Mouse (Mus musculus): ENCODE data around the gene Ttc7.
"Not testable (repeated sequence)": the region's sequence is repeated elsewhere in the genome, so short reads cannot be mapped to it uniquely, and the experiment has no call there.

Gene Ttc7

GRCm38 (mm10) chr17:87286481-87287143, 3.9 kb downstream of the Ttc7 start:
- no peak for DNase-seq (ENCODE audit: low read depth, low spot score)

GRCm38 (mm10) chr17:87287197-87287777, 4.6 kb downstream of the Ttc7 start:
- no peak for DNase-seq (ENCODE audit: low read depth, low spot score)

- DNase-seq (ENCODE audit: low read depth, low spot score) = no peak
These were observed 5.4 kb downstream of the Ttc7 start for GRCm38 (mm10) chr17:87288131-87288530.

GRCm38 (mm10) chr17:87289367-87289766, 6.7 kb downstream of the Ttc7 start:
- no peak for DNase-seq (ENCODE audit: low read depth, low spot score)

- no peak for DNase-seq (ENCODE audit: low read depth, low spot score)
These were observed 8.4 kb downstream of the Ttc7 start for GRCm38 (mm10) chr17:87291037-87291436.

GRCm38 (mm10) chr17:87291782-87292181, 9.1 kb downstream of the Ttc7 start:
- DNase-seq (ENCODE audit: low read depth, low spot score) = no peak

- no peak for DNase-seq (ENCODE audit: low read depth, low spot score)
These were observed 10.4 kb downstream of the Ttc7 start for GRCm38 (mm10) chr17:87293125-87293524.

- no peak for DNase-seq (ENCODE audit: low read depth, low spot score)
These were observed 13.1 kb downstream of the Ttc7 start for GRCm38 (mm10) chr17:87295738-87296137.

GRCm38 (mm10) chr17:87296701-87297100, 14.0 kb downstream of the Ttc7 start:
- DNase-seq (ENCODE audit: low read depth, low spot score) = not testable (repeated sequence)

GRCm38 (mm10) chr17:87298944-87299343, 16.3 kb downstream of the Ttc7 start:
- no peak for DNase-seq (ENCODE audit: low read depth, low spot score)

GRCm38 (mm10) chr17:87300340-87300739, 17.7 kb downstream of the Ttc7 start:
- no peak for DNase-seq (ENCODE audit: low read depth, low spot score)

- not testable (repeated sequence) for DNase-seq (ENCODE audit: low read depth, low spot score)
These were observed 18.9 kb downstream of the Ttc7 start for GRCm38 (mm10) chr17:87301607-87302006.

- no peak for DNase-seq (ENCODE audit: low read depth, low spot score)
These were observed 19.5 kb downstream of the Ttc7 start for GRCm38 (mm10) chr17:87302014-87302794.

- DNase-seq (ENCODE audit: low read depth, low spot score) = no peak
These were observed 21.6 kb downstream of the Ttc7 start for GRCm38 (mm10) chr17:87304151-87304894.

GRCm38 (mm10) chr17:87305065-87305464, 22.4 kb downstream of the Ttc7 start:
- no peak for DNase-seq (ENCODE audit: low read depth, low spot score)

GRCm38 (mm10) chr17:87306746-87307145, 24.1 kb downstream of the Ttc7 start:
- DNase-seq (ENCODE audit: low read depth, low spot score) = no peak

- DNase-seq (ENCODE audit: low read depth, low spot score) = no peak
These were observed 26.5 kb downstream of the Ttc7 start for GRCm38 (mm10) chr17:87309073-87309788.

- DNase-seq (ENCODE audit: low read depth, low spot score) = no peak
These were observed 27.8 kb downstream of the Ttc7 start for GRCm38 (mm10) chr17:87310497-87310896.

GRCm38 (mm10) chr17:87312351-87312750, 29.7 kb downstream of the Ttc7 start:
- no peak for DNase-seq (ENCODE audit: low read depth, low spot score)

- no peak for DNase-seq (ENCODE audit: low read depth, low spot score)
These were observed 30.5 kb downstream of the Ttc7 start for GRCm38 (mm10) chr17:87312924-87313870.

Measured in retina, postnatal 7 days (tissue).